Mouse (Mus musculus) liver, embryonic 18 days (tissue): Measurements from ENCODE around the gene Gm4778. TPM values are rescaled to one million over a fixed set of nuclear protein-coding genes. Genes with fewer than 3 reads are reported as not detected.

Experiments used
- polyA plus RNA-seq: library from polyadenylated mRNA; depleted of rRNA; stranded (reverse); fragments of >200 nt; gene quantifications from 2 replicates; pipeline ENCODE4 v1.2.3, GENCODE M21; 2012; rRNA removed

The Gm4778 gene
- polyA plus RNA-seq: not detected in 2 replicates

GRCm38 (mm10) chr3:94263736-94264135, at the start of gene Gm4778:
Gene Gm4778 (plus strand): TSS chr3:94264036.

GRCm38 (mm10) chr3:94309633-94310363, 46.0 kb downstream of the Gm4778 start, which contains the start of gene Them4:
Gene Them4 (plus strand): TSS chr3:94310089.

Other genes starting within 250 kb of the Gm4778 start
- not detected in 2 replicates for gene Gm9125, start 209.2 kb upstream of the Gm4778 start, polyA plus RNA-seq
- not detected in 2 replicates for gene Gm10697, start 191.4 kb upstream of the Gm4778 start, polyA plus RNA-seq
- gene Gm10696, start 85.8 kb upstream of the Gm4778 start, polyA plus RNA-seq: not detected in 2 replicates
- gene Gm5286, start 67.3 kb upstream of the Gm4778 start, polyA plus RNA-seq: not detected in 2 replicates
- 4.2 TPM in 2 replicates for gene Them4, start 46.1 kb downstream of the Gm4778 start, polyA plus RNA-seq
- not detected in 2 replicates for gene Them5, start 78.1 kb downstream of the Gm4778 start, polyA plus RNA-seq
- gene C2cd4d, start 98.4 kb downstream of the Gm4778 start, polyA plus RNA-seq: 0.08 TPM in 2 replicates
- gene Rorc, start 108.8 kb downstream of the Gm4778 start, polyA plus RNA-seq: 3.4 and 5.7 TPM in 2 replicates
- gene Lingo4, start 134.5 kb downstream of the Gm4778 start, polyA plus RNA-seq: 0.02 and 0.03 TPM in 2 replicates
- 2.6 and 2.8 TPM in 2 replicates for gene Tdrkh, start 149.2 kb downstream of the Gm4778 start, polyA plus RNA-seq
- 31.1 and 34.7 TPM in 2 replicates for gene Mrpl9, start 179.3 kb downstream of the Gm4778 start, polyA plus RNA-seq
- gene Oaz3, start 179.9 kb downstream of the Gm4778 start, polyA plus RNA-seq: 0.13 TPM in 1 of 2 replicates, not detected in the other
- 0.02 and 0.06 TPM in 2 replicates for gene Celf3, start 214.3 kb downstream of the Gm4778 start, polyA plus RNA-seq
- gene Riiad1, start 216.3 kb downstream of the Gm4778 start, polyA plus RNA-seq: 0.05 and 0.10 TPM in 2 replicates